Mouse (Mus musculus) stomach, embryonic 15.5 days (tissue): ENCODE results near the gene Rbms2. TPM values are rescaled to one million over a fixed set of nuclear protein-coding genes. Genes with fewer than 3 reads are reported as not detected.
A peak's percentile ranks its signal among the peaks of the same experiment; 100 is the strongest.

Experiments
- ATAC-seq: fragments of 200-750 bp; cut with Nextera tagmentation; 2 replicates; pipeline ENCODE4 v1.8.0; 2017; ENCODE audit warnings: low read depth, moderate number of reproducible peaks, moderate TSS enrichment; ENCODE audit not compliant: insufficient read depth, low FRiP score
- H3K27ac ChIP-seq: fragments of 300-500 bp; sonication (generic); 2 replicates; pipeline ENCODE4 v1.5.1; 2015; ENCODE audit warnings: mild to moderate bottlenecking, inconsistent platforms
- H3K27me3 ChIP-seq: fragments of 300-500 bp; sonication (generic); replicated peaks from 2 replicates; pipeline ENCODE4 v1.6.1; 2015; ENCODE audit warnings: inconsistent platforms
- H3K36me3 ChIP-seq: fragments of 300-500 bp; sonication (generic); 2 replicates; pipeline ENCODE4 v1.6.1; 2015; ENCODE audit warnings: inconsistent platforms
- H3K4me1 ChIP-seq: fragments of 300-500 bp; sonication (generic); 2 replicates; pipeline ENCODE4 v1.6.1; 2015; ENCODE audit warnings: inconsistent platforms
- H3K4me2 ChIP-seq: fragments of 300-500 bp; sonication (generic); 2 replicates; pipeline ENCODE4 v1.6.1; 2015; ENCODE audit warnings: mild to moderate bottlenecking, inconsistent platforms
- H3K4me3 ChIP-seq: fragments of 300-500 bp; sonication (generic); replicated peaks from 2 replicates; pipeline ENCODE4 v1.5.1; 2015; ENCODE audit warnings: inconsistent platforms
- H3K9ac ChIP-seq: fragments of 300-500 bp; sonication (generic); 2 replicates; pipeline ENCODE4 v1.6.1; 2015; ENCODE audit warnings: inconsistent platforms
- H3K9me3 ChIP-seq: fragments of 300-500 bp; sonication (generic); 2 replicates; pipeline ENCODE4 v1.6.1; 2016; ENCODE audit warnings: inconsistent platforms
- WGBS: fragments of 180-500 bp; shearing (Covaris S2); methylation state at CpG from one replicate; pipeline ENCODE4 v1.1.7; 2015; 5-methylcytosine and 5-hydroxymethylcytosine counted together
- microRNA counts: library from miRNA; unstranded; fragments of <30 nt; microRNA quantifications from one replicate; lab custom pipeline; 2016
- microRNA-seq: library from miRNA; unstranded; fragments of <30 nt; microRNA quantifications from one replicate; pipeline ENCODE4, GENCODE M21; 2016
- polyA plus RNA-seq: library from polyadenylated mRNA; unstranded; fragments of >200 nt; fragmentation: Nextera tagmentation; extraction: Ambion mirVana; gene quantifications from 2 replicates; pipeline ENCODE4 v1.2.1, GENCODE M21; 2015

The Rbms2 gene
- polyA plus RNA-seq, 1 experiment from 2014 or later: 27.3 TPM

GRCm38 (mm10) chr10:128083688-128084087 is 96.4 kb downstream of the Rbms2 start:
- Histone ChIP-seq H3K9ac (peak overlapping the region; percentile 82), H3K9me3 (no peaks in the 10 kb centered on the region), H3K4me2 (peak overlapping the region; percentile 71), H3K27me3 (no peaks in the 10 kb centered on the region), H3K4me3 (peak overlapping the region; percentile 91), H3K4me1 (0 out of 2 replicates have a peak, but pooled peaks cover 3% of the 10 kb centered on the region), H3K27ac (peak overlapping the region; percentile 86), H3K36me3 (peaks cover 30% of the 10 kb centered on the region)
- ATAC-seq: no peak
- under 1% methylated on average over 22 of the region's 22 CpGs for WGBS

GRCm38 (mm10) chr10:128082880-128083421 is 97.1 kb downstream of the Rbms2 start, which contains the start of gene Atp5b:
Gene Atp5b, plus strand, starts transcription at chr10:128083273.
- Histone ChIP-seq H3K4me3 (peak within 1 kb of the TSS; percentile 91), H3K4me2 (peak within 1 kb of the TSS; percentile 71), H3K9me3 (no peaks in the 10 kb centered on the region), H3K9ac (peak within 1 kb of the TSS; percentile 82), H3K4me1 (0 out of 2 replicates have a peak, but pooled peaks cover 3% of the 10 kb centered on the region), H3K27me3 (no peaks in the 10 kb centered on the region), H3K36me3 (peaks cover 23% of the 10 kb centered on the region), H3K27ac (peak within 1 kb of the TSS; percentile 86)
- WGBS: under 1% methylated on average over 34 of the region's 34 CpGs
- ATAC-seq: peak; percentile 98

- WGBS: 5% methylated on average over 9 of the region's 9 CpGs
Measured at GRCm38 (mm10) chr10:128082477-128082808, 97.7 kb downstream of the Rbms2 start.

GRCm38 (mm10) chr10:128081807-128082476 is 98.2 kb downstream of the Rbms2 start:
- no peak for ATAC-seq
- Histone ChIP-seq H3K27me3 (no peaks in the 10 kb centered on the region), H3K4me2 (peak overlapping the region; percentile 67), H3K4me1 (0 out of 2 replicates have a peak, but pooled peaks cover 3% of the 10 kb centered on the region), H3K4me3 (peak overlapping the region; percentile 57), H3K36me3 (peaks cover 23% of the 10 kb centered on the region), H3K9ac (no peak overlapping the region), H3K9me3 (no peaks in the 10 kb centered on the region), H3K27ac (no peak overlapping the region)
- WGBS: 42% methylated on average over 6 of the region's 6 CpGs

More at GRCm38 (mm10) chr10:128082477-128082808, 97.7 kb downstream of the Rbms2 start:
- Histone ChIP-seq H3K27me3 (no peaks in the 10 kb centered on the region), H3K4me1 (0 out of 2 replicates have a peak, but pooled peaks cover 3% of the 10 kb centered on the region), H3K9ac (peak overlapping the region; percentile 42; the same call in 1 of the 2 replicates), H3K36me3 (peaks cover 18% of the 10 kb centered on the region), H3K4me3 (peak overlapping the region; percentile 57), H3K27ac (peak overlapping the region; percentile 79), H3K9me3 (no peaks in the 10 kb centered on the region), H3K4me2 (peak overlapping the region; percentile 67)
- no peak for ATAC-seq

MicroRNA genes within 50 kb of the gene (microRNA counts, 519-probe panel; counts per million panel counts)
- microRNA mmu-miR-677 (lab: Ali Mortazavi, UCI): not detected

Small RNA genes within 50 kb of the gene (microRNA-seq; reads per million reads assigned to microRNA genes)
- gene Mir677: 11.2 reads per million, percentile 25 among the genes with 10 or more reads in this experiment

Other genes with a start within 250 kb of the Rbms2 start
- gene Hsd17b6, start 172.7 kb downstream of the Rbms2 start, polyA plus RNA-seq: not detected in 2 replicates
- gene Prim1, start 165.1 kb downstream of the Rbms2 start, polyA plus RNA-seq: 69.9 and 75.1 TPM in 2 replicates
- 639 and 789 TPM in 2 replicates for gene Naca, start 144.7 kb downstream of the Rbms2 start, polyA plus RNA-seq
- 522 and 529 TPM in 2 replicates for gene Ptges3, start 121.3 kb downstream of the Rbms2 start, polyA plus RNA-seq
- 2,393 and 2,495 TPM in 2 replicates for gene Atp5b, start 97.0 kb downstream of the Rbms2 start, polyA plus RNA-seq
- gene Baz2a, start 88.7 kb downstream of the Rbms2 start, polyA plus RNA-seq: 10.1 and 11.7 TPM in 2 replicates
- 4.3 and 5.2 TPM in 2 replicates for gene Gls2, start 14.2 kb upstream of the Rbms2 start, polyA plus RNA-seq
- gene Spryd4, start 31.5 kb upstream of the Rbms2 start, polyA plus RNA-seq: 31.1 and 34.6 TPM in 2 replicates
- 0.14 TPM in 1 of 2 replicates, not detected in the other for gene Mip, start 45.5 kb upstream of the Rbms2 start, polyA plus RNA-seq
- 43.7 and 46.4 TPM in 2 replicates for gene Timeless, start 51.8 kb upstream of the Rbms2 start, polyA plus RNA-seq
- 0.24 and 0.55 TPM in 2 replicates for gene Apon, start 73.8 kb upstream of the Rbms2 start, polyA plus RNA-seq
- 2.8 and 8.5 TPM in 2 replicates for gene Apof, start 88.4 kb upstream of the Rbms2 start, polyA plus RNA-seq
- 13.0 and 16.3 TPM in 2 replicates for gene Stat2, start 90.3 kb upstream of the Rbms2 start, polyA plus RNA-seq
- gene Il23a, start 118.5 kb upstream of the Rbms2 start, polyA plus RNA-seq: 0.40 and 0.46 TPM in 2 replicates
- gene Pan2, start 123.0 kb upstream of the Rbms2 start, polyA plus RNA-seq: 27.1 and 31.2 TPM in 2 replicates
- gene Cnpy2, start 142.2 kb upstream of the Rbms2 start, polyA plus RNA-seq: 331 and 344 TPM in 2 replicates
- 192 and 212 TPM in 2 replicates for gene Cs, start 157.4 kb upstream of the Rbms2 start, polyA plus RNA-seq
- gene Coq10a, start 188.7 kb upstream of the Rbms2 start, polyA plus RNA-seq: 14.0 and 14.5 TPM in 2 replicates
- 12.8 and 15.8 TPM in 2 replicates for gene Ankrd52, start 196.8 kb upstream of the Rbms2 start, polyA plus RNA-seq
- gene Slc39a5, start 220.9 kb upstream of the Rbms2 start, polyA plus RNA-seq: 34.5 and 39.4 TPM in 2 replicates
- gene Nabp2, start 231.2 kb upstream of the Rbms2 start, polyA plus RNA-seq: 66.3 and 81.0 TPM in 2 replicates
- gene Rnf41, start 231.4 kb upstream of the Rbms2 start, polyA plus RNA-seq: 33.2 and 35.4 TPM in 2 replicates